Mouse (Mus musculus) T-helper 17 cell (primary cell): ENCODE results near the gene Lyst.

Experiments used
- in situ Hi-C, 2 experiments: fragments of 300-600 bp; cut with MboI, MseI; formaldehyde crosslinking; loops; 1 replicate in 1 of 2; 2 replicates in 1 of 2; pipeline ENCODE4 v1.15.1; 2025; ENCODE audit warnings: high pct_unique_total_duplicates in 2 of 2

Lyst gene

GRCm38 (mm10) chr13:13572941-13573340, 17.3 kb upstream of the Lyst start:
- in situ Hi-C loops = loop anchor here in 1 of 2 experiments (5.0 kb wide), 1 partner anchor 41 kb away; no protein-coding TSS in a partner anchor

- in situ Hi-C loops = loop anchor here in 1 of 2 experiments (5.0 kb wide), 1 partner anchor 41 kb away; no protein-coding TSS in a partner anchor
These were observed 16.5 kb upstream of the Lyst start for GRCm38 (mm10) chr13:13573572-13574257.

GRCm38 (mm10) chr13:13574258-13574870, 15.8 kb upstream of the Lyst start:
- in situ Hi-C loops = loop anchor here in 1 of 2 experiments (5.0 kb wide), 1 partner anchor 42 kb away; no protein-coding TSS in a partner anchor

GRCm38 (mm10) chr13:13575106-13575505, 15.1 kb upstream of the Lyst start:
- in situ Hi-C loops = loop anchor here in 1 of 2 experiments (25.0 kb wide), 1 partner anchor 1037 kb away; the partner anchor contains the start of genes Mrpl32 and Psma2

- in situ Hi-C loops = loop anchor here in 1 of 2 experiments (25.0 kb wide), 1 partner anchor 1036 kb away; the partner anchor contains the start of genes Mrpl32 and Psma2
These were observed 13.6 kb upstream of the Lyst start for GRCm38 (mm10) chr13:13576469-13577205.

GRCm38 (mm10) chr13:13581988-13582387, 8.2 kb upstream of the Lyst start:
- in situ Hi-C loops = loop anchor here in 1 of 2 experiments (25.0 kb wide), 1 partner anchor 1030 kb away; the partner anchor contains the start of genes Mrpl32 and Psma2

GRCm38 (mm10) chr13:13583473-13583872, 6.7 kb upstream of the Lyst start:
- in situ Hi-C loops = loop anchor here in 1 of 2 experiments (25.0 kb wide), 1 partner anchor 1029 kb away; the partner anchor contains the start of genes Mrpl32 and Psma2

- in situ Hi-C loops = loop anchor here in 1 of 2 experiments (25.0 kb wide), 1 partner anchor 1025 kb away; the partner anchor contains the start of genes Mrpl32 and Psma2
These were observed 2.5 kb upstream of the Lyst start for GRCm38 (mm10) chr13:13587653-13588184.

- in situ Hi-C loops = loop anchor here in 1 of 2 experiments (25.0 kb wide), 1 partner anchor 1024 kb away; the partner anchor contains the start of genes Mrpl32 and Psma2
These were observed 1.7 kb upstream of the Lyst start for GRCm38 (mm10) chr13:13588518-13588917.

- in situ Hi-C loops = loop anchor here in 1 of 2 experiments (25.0 kb wide), 1 partner anchor 1023 kb away; the partner anchor contains the start of genes Mrpl32 and Psma2
These were observed 1.2 kb upstream of the Lyst start for GRCm38 (mm10) chr13:13589032-13589431.

- in situ Hi-C loops = loop anchor here in 1 of 2 experiments (25.0 kb wide), 1 partner anchor 1020 kb away; the partner anchor contains the start of genes Mrpl32 and Psma2
These were observed 1.7 kb downstream of the Lyst start for GRCm38 (mm10) chr13:13591892-13592291.

- in situ Hi-C loops = loop anchor here in 1 of 2 experiments (25.0 kb wide), 1 partner anchor 1016 kb away; the partner anchor contains the start of genes Mrpl32 and Psma2
These were observed 6.3 kb downstream of the Lyst start for GRCm38 (mm10) chr13:13596424-13597044.

GRCm38 (mm10) chr13:13597896-13598295, 7.7 kb downstream of the Lyst start:
- in situ Hi-C loops = loop anchor here in 1 of 2 experiments (25.0 kb wide), 1 partner anchor 1014 kb away; the partner anchor contains the start of genes Mrpl32 and Psma2

- in situ Hi-C loops = no loop called here
These were observed 11.2 kb downstream of the Lyst start for GRCm38 (mm10) chr13:13601407-13601806.

- in situ Hi-C loops = loop anchor here (5.0 kb wide), 2 partner anchors 36 to 74 kb away; no protein-coding TSS in a partner anchor
These were observed 16.0 kb downstream of the Lyst start for GRCm38 (mm10) chr13:13606149-13606548.

GRCm38 (mm10) chr13:13608311-13608710, 18.1 kb downstream of the Lyst start:
- in situ Hi-C loops = loop anchor here (5.0 kb wide), 2 partner anchors 34 to 76 kb away; no protein-coding TSS in a partner anchor

GRCm38 (mm10) chr13:13609655-13610054, 19.5 kb downstream of the Lyst start:
- in situ Hi-C loops = loop anchor here (5.0 kb wide), 3 partner anchors 33 to 97 kb away; no protein-coding TSS in a partner anchor

- in situ Hi-C loops = loop anchor here in 1 of 2 experiments (5.0 kb wide), 1 partner anchor 101 kb away; no protein-coding TSS in a partner anchor
These were observed 22.7 kb downstream of the Lyst start for GRCm38 (mm10) chr13:13612882-13613281.

- in situ Hi-C loops = loop anchor here in 1 of 2 experiments (5.0 kb wide), 1 partner anchor 102 kb away; no protein-coding TSS in a partner anchor
These were observed 24.0 kb downstream of the Lyst start for GRCm38 (mm10) chr13:13614235-13614634.

- in situ Hi-C loops = no loop called here
These were observed 31.3 kb downstream of the Lyst start for GRCm38 (mm10) chr13:13621456-13621855.
